Mouse (Mus musculus) liver, embryonic 12.5 days (tissue): Measurements from ENCODE around the gene Klhdc7a. TPM values are rescaled to one million over a fixed set of nuclear protein-coding genes. Genes with fewer than 3 reads are reported as not detected.

ENCODE experiments used
- ATAC-seq: fragments of 200-750 bp; cut with Nextera tagmentation; 2 replicates; pipeline ENCODE4 v1.8.0; 2017; ENCODE audit warnings: moderate number of reproducible peaks, mild to moderate bottlenecking, moderate library complexity
- H3K27ac ChIP-seq: fragments of 300-500 bp; sonication (generic); 2 replicates; pipeline ENCODE4 v1.5.1; 2016; ENCODE audit warnings: mild to moderate bottlenecking
- H3K27me3 ChIP-seq: fragments of 300-500 bp; sonication (generic); replicated peaks from 2 replicates; pipeline ENCODE4 v1.6.1; 2016; ENCODE audit warnings: mild to moderate bottlenecking, moderate library complexity
- H3K36me3 ChIP-seq: fragments of 300-500 bp; sonication (generic); 2 replicates; pipeline ENCODE4 v1.6.1; 2016; ENCODE audit warnings: mild to moderate bottlenecking, moderate library complexity
- H3K4me1 ChIP-seq: fragments of 300-500 bp; sonication (generic); 2 replicates; pipeline ENCODE4 v1.6.1; 2016
- H3K4me2 ChIP-seq: fragments of 300-500 bp; sonication (generic); 2 replicates; pipeline ENCODE4 v1.6.1; 2016; ENCODE audit warnings: mild to moderate bottlenecking, moderate library complexity
- H3K4me3 ChIP-seq: fragments of 300-500 bp; sonication (generic); 2 replicates; pipeline ENCODE4 v1.5.1; 2016; ENCODE audit warnings: mild to moderate bottlenecking, moderate library complexity
- H3K9ac ChIP-seq: fragments of 300-500 bp; sonication (generic); 2 replicates; pipeline ENCODE4 v1.6.1; 2016; ENCODE audit warnings: mild to moderate bottlenecking, moderate library complexity
- H3K9me3 ChIP-seq: fragments of 300-500 bp; sonication (generic); replicated peaks from 2 replicates; pipeline ENCODE4 v1.6.1; 2016; ENCODE audit warnings: mild to moderate bottlenecking, moderate library complexity
- WGBS: fragments of 180-500 bp; shearing (Covaris S2); methylation state at CpG from one replicate; pipeline ENCODE4 v1.1.7; 2016; ENCODE audit not compliant: insufficient replicate concordance; 5-methylcytosine and 5-hydroxymethylcytosine counted together
- polyA plus RNA-seq: library from polyadenylated mRNA; unstranded; fragments of >200 nt; fragmentation: Nextera tagmentation; extraction: Ambion mirVana; gene quantifications from 2 replicates; pipeline ENCODE4 v1.2.1, GENCODE M21; 2016

Klhdc7a gene
- 0.06 and 0.10 TPM in 2 replicates for polyA plus RNA-seq

DNA sequence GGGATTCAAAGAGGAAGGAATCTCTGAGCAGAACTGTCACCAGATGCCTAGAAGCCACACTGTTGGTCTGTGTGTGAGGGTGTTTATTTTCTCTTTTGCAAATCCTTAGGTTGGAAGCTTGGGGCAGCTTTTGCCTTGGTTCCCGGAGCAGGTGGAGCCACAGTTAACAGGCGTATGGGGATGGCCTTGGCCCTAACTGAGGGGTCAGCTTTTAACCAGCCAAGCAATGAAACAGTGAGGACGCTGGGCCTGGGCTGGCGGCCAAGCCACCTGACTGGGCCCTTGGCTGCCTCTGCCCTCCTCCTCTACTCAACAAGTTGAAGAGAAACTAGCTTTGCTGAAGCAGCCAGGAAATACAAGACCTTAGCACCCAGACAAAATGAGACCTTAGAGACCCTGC, at the start of gene Klhdc7a:
Klhdc7a (minus strand) TSS at position 105 of the 400 bp plus-strand sequence.
- 49% methylated on average over 4 of the region's 4 CpGs for WGBS
- H3K4me2 ChIP-seq = no peak within 1 kb of the TSS

DNA sequence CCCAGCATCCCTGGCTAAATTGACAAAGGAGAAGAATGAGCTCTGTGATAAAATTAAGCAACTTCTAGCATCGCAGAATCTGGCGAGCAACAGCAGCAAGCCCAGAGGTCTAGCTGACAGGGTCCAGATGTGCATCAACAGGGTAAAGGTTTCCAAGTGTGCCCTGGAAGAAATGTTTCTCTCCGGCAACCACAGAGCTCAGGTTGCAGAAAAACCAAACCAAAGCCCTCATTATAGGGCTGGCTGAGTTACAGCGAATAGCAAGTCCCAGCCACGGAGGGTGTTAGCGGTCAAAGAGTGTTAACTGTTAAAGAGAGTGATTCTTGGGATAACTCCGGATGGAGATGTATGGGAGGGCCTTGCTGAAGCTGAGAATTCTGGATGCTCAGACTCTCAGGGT, 48.1 kb upstream of the Klhdc7a start:
- Histone ChIP-seq H3K9ac (no peak overlapping the region), H3K4me2 (no peak overlapping the region), H3K36me3 (no peaks in the 10 kb centered on the region), H3K27ac (no peak overlapping the region), H3K9me3 (no peaks in the 10 kb centered on the region), H3K4me1 (no peaks in the 10 kb centered on the region), H3K27me3 (0 out of 2 replicates have a peak, but pooled peaks cover 5% of the 10 kb centered on the region), H3K4me3 (no peak overlapping the region)
- ATAC-seq = no peak
- WGBS = 61% methylated on average over 7 of the region's 7 CpGs

More for the DNA sequence above, at the start of gene Klhdc7a:
- Histone ChIP-seq H3K36me3 (no peaks in the 10 kb centered on the region), H3K9me3 (no peaks in the 10 kb centered on the region), H3K27me3 (0 out of 2 replicates have a peak, but pooled peaks cover 9% of the 10 kb centered on the region), H3K27ac (peak within 1 kb of the TSS; percentile 51; the same call in 1 of the 2 replicates), H3K9ac (no peak within 1 kb of the TSS), H3K4me3 (no peak within 1 kb of the TSS), H3K4me1 (no peaks in the 10 kb centered on the region; the same call in 1 of the 2 replicates)
- ATAC-seq = peak; percentile 53

DNA sequence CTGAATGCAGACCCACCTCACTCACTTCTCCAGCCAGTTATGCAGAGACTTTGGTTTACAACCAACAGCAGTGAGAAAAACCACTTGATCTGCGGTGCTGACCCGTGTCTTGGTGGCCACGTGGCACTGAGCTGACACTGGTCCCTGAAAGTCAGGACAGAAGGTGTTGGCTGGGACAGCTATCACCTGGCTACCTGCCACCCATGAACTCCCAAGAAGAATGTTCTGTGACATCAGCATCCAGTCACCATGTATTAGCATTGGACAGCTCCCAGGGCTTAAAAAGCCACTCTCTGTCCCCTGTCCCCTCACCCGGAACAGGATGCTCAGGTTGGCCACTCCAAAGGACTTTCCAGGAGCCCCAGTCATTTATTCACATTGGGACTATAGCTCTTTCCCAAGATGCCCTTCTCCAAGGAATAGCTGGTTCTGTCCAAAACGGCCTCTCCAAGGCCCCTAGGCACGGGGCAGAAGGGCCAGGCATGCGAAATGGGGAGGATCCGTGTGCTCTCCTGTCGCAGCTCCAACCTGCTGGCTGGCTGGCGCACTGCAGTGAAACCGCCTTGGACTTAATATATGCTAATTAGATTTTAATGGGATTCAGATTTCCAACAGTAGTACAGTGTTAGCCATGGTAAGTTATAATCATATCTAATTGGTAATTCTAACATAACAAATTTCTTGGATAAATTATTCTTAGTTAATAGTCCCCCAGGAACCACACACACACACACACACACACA, 43.1 kb upstream of the Klhdc7a start:
- Histone ChIP-seq H3K9ac (no peak overlapping the region), H3K4me3 (no peak overlapping the region), H3K27me3 (peaks cover 23% of the 10 kb centered on the region; the same call in 1 of the 2 replicates), H3K9me3 (no peaks in the 10 kb centered on the region), H3K36me3 (no peaks in the 10 kb centered on the region), H3K27ac (no peak overlapping the region), H3K4me2 (no peak overlapping the region), H3K4me1 (no peaks in the 10 kb centered on the region)
- 62% methylated on average over 11 of the region's 11 CpGs for WGBS
- no peak for ATAC-seq

DNA sequence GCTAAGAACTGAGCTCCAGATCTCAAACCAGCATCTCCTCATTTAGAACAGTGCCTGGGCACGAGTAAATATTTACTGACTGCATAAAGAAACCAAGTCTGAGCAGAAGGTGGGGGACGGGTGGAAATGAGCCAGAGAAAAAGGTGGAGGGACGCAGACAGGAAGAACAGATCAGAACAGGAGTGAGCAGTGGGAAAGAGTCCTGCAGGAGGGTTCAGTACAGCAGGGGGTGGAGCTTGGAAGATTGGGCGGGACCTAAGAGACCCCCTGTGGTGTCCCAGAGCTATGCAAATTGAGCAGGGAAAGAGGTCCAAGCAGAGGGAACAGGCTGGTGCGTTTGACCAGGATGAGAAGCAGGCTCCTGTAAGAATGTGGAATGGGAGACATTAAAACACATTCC, 37.1 kb upstream of the Klhdc7a start:
- no peaks in the 10 kb centered on the region for H3K36me3 ChIP-seq
- 4% methylated on average over 5 of the region's 5 CpGs for WGBS
- no peak overlapping the region for H3K27ac ChIP-seq
- H3K4me3 ChIP-seq = no peak overlapping the region
- no peak for ATAC-seq
- H3K4me1 ChIP-seq = no peaks in the 10 kb centered on the region
- H3K4me2 ChIP-seq = no peak overlapping the region; the same call in 1 of the 2 replicates
- H3K27me3 ChIP-seq = peaks cover 73% of the 10 kb centered on the region
- H3K9ac ChIP-seq = no peak overlapping the region
- no peaks in the 10 kb centered on the region for H3K9me3 ChIP-seq

DNA sequence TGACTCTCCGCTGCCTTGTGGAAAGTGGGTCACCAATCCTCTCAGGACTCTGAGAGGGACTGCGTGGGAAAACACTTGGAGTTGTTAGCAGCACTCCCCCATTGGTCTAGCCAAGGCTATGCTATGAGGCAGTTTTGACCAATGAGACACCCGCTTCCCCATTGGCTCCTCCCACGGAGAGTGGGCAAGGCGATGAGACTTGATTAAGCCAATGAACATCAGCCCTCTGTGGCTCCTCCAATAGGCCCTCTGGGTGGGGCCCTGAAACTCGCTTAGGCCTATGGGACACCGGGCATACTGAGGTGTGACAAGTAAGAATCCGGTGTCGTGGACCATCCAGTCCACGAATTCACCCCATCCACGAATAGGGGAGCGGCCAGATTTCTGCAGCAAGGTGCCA, 36.3 kb upstream of the Klhdc7a start:
- Histone ChIP-seq H3K4me1 (no peaks in the 10 kb centered on the region), H3K27ac (no peak overlapping the region), H3K9ac (no peak overlapping the region), H3K9me3 (no peaks in the 10 kb centered on the region), H3K4me2 (peak overlapping the region; percentile 25), H3K4me3 (no peak overlapping the region), H3K36me3 (no peaks in the 10 kb centered on the region), H3K27me3 (peaks cover 67% of the 10 kb centered on the region)
- WGBS = 4% methylated on average over 12 of the region's 12 CpGs
- no peak for ATAC-seq

DNA sequence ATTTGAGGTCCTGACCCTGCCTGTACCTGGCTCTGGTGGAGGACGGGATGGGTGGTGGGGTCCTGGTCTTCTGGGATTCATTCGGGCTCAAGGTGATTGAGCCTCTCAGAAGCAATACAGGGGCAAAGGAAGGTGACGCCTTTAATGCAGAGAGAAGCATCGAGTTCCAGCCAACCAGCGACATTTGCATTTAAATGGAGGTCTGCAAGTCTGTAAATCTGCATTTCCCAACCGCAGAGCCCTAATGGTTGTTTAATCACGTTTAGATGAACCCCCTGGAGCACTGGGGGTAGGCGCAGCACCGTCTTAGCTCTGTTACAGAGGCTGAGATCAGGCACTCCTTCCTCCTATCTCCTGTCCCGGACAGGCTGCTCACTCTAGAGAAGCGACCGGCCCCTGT, 34.2 kb upstream of the Klhdc7a start:
- no peak for ATAC-seq
- 11% methylated on average over 12 of the region's 12 CpGs for WGBS
- H3K27ac ChIP-seq = no peak overlapping the region
- no peaks in the 10 kb centered on the region for H3K4me1 ChIP-seq
- H3K36me3 ChIP-seq = no peaks in the 10 kb centered on the region
- peaks cover 10% of the 10 kb centered on the region; the same call in 1 of the 2 replicates for H3K9me3 ChIP-seq
- no peak overlapping the region for H3K4me3 ChIP-seq
- H3K4me2 ChIP-seq = no peak overlapping the region
- H3K9ac ChIP-seq = no peak overlapping the region
- peaks cover 66% of the 10 kb centered on the region for H3K27me3 ChIP-seq

DNA sequence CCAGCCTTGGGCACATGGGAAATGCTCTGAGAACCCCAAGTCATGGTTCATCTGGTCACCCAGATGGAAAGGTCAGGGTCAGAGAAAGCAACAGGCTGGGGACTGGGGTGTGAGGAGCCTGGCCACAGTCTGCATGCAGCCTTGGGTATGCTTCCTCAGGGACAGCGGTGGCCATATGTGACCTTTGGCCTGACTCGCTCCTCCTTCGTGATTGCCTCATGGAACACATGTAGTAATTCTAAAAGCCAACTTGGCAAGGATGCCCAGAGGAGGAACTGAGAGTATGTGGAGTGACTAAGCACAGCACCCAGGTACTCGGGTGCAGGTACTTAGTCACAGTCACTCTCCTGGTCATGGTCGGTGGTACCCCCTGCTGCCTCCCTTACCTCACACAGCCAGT, 33.1 kb upstream of the Klhdc7a start:
- H3K4me2 ChIP-seq = no peak overlapping the region
- H3K4me3 ChIP-seq = no peak overlapping the region
- no peaks in the 10 kb centered on the region for H3K4me1 ChIP-seq
- WGBS = 63% methylated on average over 5 of the region's 5 CpGs
- no peak overlapping the region for H3K27ac ChIP-seq
- no peak overlapping the region for H3K9ac ChIP-seq
- no peak for ATAC-seq
- H3K36me3 ChIP-seq = no peaks in the 10 kb centered on the region
- H3K27me3 ChIP-seq = peaks cover 55% of the 10 kb centered on the region
- peaks cover 10% of the 10 kb centered on the region; the same call in 1 of the 2 replicates for H3K9me3 ChIP-seq

DNA sequence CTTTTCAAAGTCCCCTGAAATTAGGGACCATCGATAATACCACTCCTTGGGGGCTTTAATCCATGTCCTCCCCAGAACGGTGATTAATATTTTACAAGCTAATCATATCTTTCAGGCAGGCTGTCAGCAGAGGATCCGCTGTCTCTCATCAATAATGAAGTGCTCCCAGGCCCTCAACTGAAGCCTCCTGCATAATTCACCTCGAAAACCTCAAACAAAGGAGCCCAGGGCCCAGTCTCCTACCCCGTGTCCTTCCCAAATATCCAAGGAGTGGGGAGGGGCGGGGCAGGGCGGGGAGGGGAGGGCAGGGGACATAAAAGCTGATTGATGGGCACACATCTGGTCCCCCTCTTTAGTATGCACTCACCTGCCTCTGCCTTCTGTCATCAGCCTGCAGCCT, 31.2 kb upstream of the Klhdc7a start:
- 62% methylated on average over 7 of the region's 7 CpGs for WGBS
- no peak overlapping the region for H3K9ac ChIP-seq
- no peak overlapping the region for H3K4me3 ChIP-seq
- peaks cover 10% of the 10 kb centered on the region; the same call in 1 of the 2 replicates for H3K9me3 ChIP-seq
- peaks cover 37% of the 10 kb centered on the region for H3K27me3 ChIP-seq
- no peak for ATAC-seq
- no peak overlapping the region for H3K27ac ChIP-seq
- no peaks in the 10 kb centered on the region for H3K4me1 ChIP-seq
- H3K36me3 ChIP-seq = no peaks in the 10 kb centered on the region
- H3K4me2 ChIP-seq = no peak overlapping the region

DNA sequence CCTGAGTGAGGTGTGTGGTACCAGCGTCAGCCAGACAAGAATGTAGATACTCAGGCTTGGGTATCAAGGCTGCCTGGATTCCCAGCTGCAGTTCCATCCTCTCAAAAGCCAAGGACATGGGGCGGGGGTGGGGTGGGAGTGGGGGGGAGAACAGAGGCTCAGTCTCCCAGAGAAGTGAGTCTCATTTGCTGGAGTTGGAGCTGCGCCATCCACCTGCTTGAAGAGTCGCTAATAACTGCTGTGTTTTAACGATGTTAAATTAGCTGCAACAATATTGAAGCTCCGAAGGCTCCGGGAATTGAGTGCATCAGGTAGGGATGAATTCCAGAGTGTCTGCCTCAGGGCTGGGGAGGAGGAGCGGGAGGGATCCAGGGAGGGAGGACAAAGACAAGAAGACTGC, 27.8 kb upstream of the Klhdc7a start:
- 60% methylated on average over 8 of the region's 8 CpGs for WGBS
- Histone ChIP-seq H3K4me2 (no peak overlapping the region), H3K27ac (no peak overlapping the region)

DNA sequence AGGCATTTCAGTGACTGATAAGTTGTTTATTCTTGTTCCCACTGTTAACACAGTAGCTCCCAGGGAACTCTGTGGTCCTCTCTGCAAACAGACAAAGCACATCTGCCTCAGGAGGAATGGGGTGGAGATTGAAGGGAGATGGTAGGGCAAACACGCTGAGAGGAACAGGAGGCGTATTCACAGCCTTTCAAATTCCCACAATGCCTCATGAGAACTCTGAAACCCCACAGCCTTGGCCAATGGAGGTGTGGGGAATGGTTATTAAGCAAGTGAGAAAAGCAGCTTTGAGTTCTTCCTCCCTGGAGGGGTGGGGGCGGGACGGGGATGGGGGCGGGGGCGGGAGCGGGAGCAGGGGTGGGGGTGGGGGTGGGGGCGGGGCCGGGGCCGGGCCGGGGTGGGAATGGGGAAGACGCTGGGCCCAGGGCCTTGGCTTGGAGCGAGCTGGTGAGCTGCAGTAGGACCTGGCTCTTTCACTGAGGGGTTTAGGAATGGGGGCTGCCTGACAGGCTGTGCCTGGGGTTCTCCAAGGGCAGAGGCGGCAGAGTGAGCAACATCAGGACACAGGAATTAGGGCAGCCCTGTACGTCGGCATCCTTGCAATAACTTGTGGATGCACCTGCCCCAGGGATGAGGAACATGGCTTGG, 25.4 kb upstream of the Klhdc7a start:
- peaks cover 10% of the 10 kb centered on the region; the same call in 1 of the 2 replicates for H3K9me3 ChIP-seq
- no peak overlapping the region for H3K4me3 ChIP-seq
- H3K4me2 ChIP-seq = 0 out of 2 replicates have a peak overlapping the region, but pooled peaks have one; percentile 8
- 0 out of 2 replicates have a peak, but pooled peaks cover 7% of the 10 kb centered on the region for H3K4me1 ChIP-seq
- no peaks in the 10 kb centered on the region for H3K36me3 ChIP-seq
- no peak overlapping the region for H3K9ac ChIP-seq
- H3K27ac ChIP-seq = no peak overlapping the region
- no peak for ATAC-seq
- no peaks in the 10 kb centered on the region for H3K27me3 ChIP-seq
- WGBS = 22% methylated on average over 7 of the region's 16 CpGs

More for the DNA sequence above, 27.8 kb upstream of the Klhdc7a start:
- Histone ChIP-seq H3K36me3 (no peaks in the 10 kb centered on the region), H3K4me3 (no peak overlapping the region), H3K4me1 (0 out of 2 replicates have a peak, but pooled peaks cover 7% of the 10 kb centered on the region), H3K9me3 (peaks cover 10% of the 10 kb centered on the region; the same call in 1 of the 2 replicates), H3K27me3 (0 out of 2 replicates have a peak, but pooled peaks cover 3% of the 10 kb centered on the region), H3K9ac (no peak overlapping the region)
- ATAC-seq = no peak

DNA sequence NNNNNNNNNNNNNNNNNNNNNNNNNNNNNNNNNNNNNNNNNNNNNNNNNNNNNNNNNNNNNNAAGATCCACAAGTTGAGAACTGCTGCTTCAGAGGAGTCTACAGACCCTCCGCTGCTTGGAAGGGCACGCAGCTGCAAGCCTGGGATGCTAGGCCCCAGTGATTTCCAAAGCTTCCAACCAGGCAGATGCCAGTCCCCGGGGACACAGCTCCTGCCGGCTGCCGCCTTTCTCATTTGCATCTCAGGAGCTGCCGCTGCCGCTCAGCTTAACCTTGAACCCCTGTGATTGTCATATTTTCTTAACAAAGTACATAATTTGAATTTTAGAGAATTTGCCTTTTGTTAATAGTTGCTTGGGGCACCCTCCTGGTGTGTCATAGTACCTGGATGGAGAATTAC, 19.1 kb upstream of the Klhdc7a start:
- 36% methylated on average over 7 of the region's 7 CpGs for WGBS
- Histone ChIP-seq H3K36me3 (no peaks in the 10 kb centered on the region), H3K4me1 (no peaks in the 10 kb centered on the region), H3K9ac (no peak overlapping the region), H3K9me3 (no peaks in the 10 kb centered on the region), H3K4me3 (no peak overlapping the region), H3K27me3 (peaks cover 19% of the 10 kb centered on the region; the same call in 1 of the 2 replicates), H3K4me2 (no peak overlapping the region), H3K27ac (no peak overlapping the region)
- no peak for ATAC-seq

DNA sequence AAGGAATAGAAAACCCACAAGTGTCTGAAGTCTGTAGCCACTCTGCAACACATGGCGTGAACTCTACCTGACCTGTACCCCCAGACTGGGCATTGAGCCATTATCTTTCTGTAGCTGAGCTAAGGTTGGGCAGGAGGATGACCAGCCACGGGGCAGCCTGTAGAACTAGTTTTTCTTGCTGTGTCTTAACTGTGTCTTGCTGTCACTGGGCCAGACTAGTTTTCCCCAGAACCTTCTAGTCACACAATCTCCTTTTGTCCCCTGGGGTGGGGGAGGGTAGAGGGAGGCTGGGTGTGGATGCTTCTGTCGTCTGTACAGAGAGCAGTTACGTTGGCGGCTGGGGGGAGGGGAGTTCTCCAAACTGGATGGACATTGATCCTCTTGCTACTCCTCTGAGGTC, 10.9 kb upstream of the Klhdc7a start:
- Histone ChIP-seq H3K36me3 (no peaks in the 10 kb centered on the region), H3K27ac (no peak overlapping the region), H3K4me1 (0 out of 2 replicates have a peak, but pooled peaks cover 10% of the 10 kb centered on the region), H3K4me3 (no peak overlapping the region), H3K4me2 (no peak overlapping the region), H3K9ac (no peak overlapping the region), H3K27me3 (0 out of 2 replicates have a peak, but pooled peaks cover 11% of the 10 kb centered on the region), H3K9me3 (no peaks in the 10 kb centered on the region)
- WGBS = 36% methylated on average over 5 of the region's 5 CpGs
- ATAC-seq = no peak
